Mouse (Mus musculus): Measurements from ENCODE around the gene Flvcr1.

Gene Flvcr1

GRCm38 (mm10) chr1:190978511-190979073 is 47.4 kb downstream of the Flvcr1 start:
- DNase-seq, result peak; percentile 22 to 28

GRCm38 (mm10) chr1:190978001-190978400 is 48.0 kb downstream of the Flvcr1 start:
- peak in 1 of 2 experiments; percentile 9 for DNase-seq

- DNase-seq, result no peak
Measured at GRCm38 (mm10) chr1:190976887-190977573, 48.9 kb downstream of the Flvcr1 start.

- DNase-seq, result no peak
Measured at GRCm38 (mm10) chr1:190974833-190975232, 51.1 kb downstream of the Flvcr1 start.

- no peak for DNase-seq
Measured at GRCm38 (mm10) chr1:190974191-190974590, 51.8 kb downstream of the Flvcr1 start.

GRCm38 (mm10) chr1:190972612-190973192 is 53.3 kb downstream of the Flvcr1 start:
- DNase-seq, result no peak

DNA sequence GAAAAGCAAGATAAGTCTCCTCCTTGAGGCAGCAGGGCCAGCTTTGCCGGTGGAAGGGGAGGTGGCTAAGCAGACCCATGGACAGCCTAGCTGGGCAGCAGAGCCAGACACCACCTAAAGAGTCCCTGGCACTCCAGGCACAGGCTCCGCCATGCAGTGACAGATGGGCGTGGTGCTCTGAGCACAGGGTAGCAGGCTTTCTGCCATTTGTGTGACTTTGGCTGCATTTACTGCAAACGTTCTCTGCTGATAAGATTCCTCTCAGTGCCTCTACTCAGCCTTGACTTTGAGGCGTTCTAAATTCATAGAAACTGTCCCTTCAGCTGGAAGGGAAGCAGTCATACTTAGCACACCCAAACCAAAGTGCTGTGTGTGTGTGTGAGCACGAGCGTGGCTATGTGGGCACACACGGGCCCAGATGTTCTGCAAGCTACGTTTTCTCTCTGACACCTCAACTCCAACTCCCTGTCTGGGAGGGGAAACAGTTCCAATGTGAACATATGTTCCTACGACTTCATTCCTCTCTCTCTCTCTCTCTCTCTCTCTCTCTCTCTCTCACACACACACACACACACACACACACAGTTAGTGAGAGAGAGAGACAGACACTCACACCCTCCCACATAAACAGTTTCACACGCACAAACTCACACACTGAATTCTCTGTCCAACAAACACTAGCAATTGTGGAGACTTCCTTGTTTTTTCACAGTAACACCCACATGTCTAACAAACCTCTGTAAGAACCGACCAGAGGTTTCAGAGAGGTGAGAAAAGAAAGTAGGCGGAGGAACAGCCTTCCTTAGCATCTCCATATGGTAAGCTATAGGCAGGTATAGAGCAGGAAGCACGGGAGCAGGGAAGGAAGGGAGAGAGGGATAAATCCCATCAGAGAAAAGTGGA is 54.0 kb downstream of the Flvcr1 start:
- no peak for DNase-seq

DNA sequence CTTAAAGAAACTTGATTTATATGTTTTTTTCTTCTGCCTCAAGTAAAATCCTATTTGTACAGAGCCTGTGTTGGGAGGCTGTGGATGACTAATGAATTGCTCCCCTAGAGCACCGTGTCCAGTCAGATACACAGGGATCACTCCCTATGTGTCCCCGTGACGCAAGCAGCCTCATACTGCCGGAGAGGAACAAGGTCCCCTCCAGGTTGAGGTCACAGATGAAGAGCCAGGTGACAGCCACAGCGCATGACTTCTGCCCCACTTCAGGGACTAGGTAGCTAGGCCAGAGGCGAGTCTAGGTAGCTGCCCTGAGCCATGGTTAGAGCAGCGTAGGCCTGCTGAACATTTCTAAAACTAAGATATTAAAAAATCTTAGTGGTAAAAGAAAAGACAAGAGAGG is 57.9 kb downstream of the Flvcr1 start:
- DNase-seq, result no peak

- DNase-seq, result no peak
Measured at GRCm38 (mm10) chr1:190964992-190965780, 60.8 kb downstream of the Flvcr1 start.

DNA sequence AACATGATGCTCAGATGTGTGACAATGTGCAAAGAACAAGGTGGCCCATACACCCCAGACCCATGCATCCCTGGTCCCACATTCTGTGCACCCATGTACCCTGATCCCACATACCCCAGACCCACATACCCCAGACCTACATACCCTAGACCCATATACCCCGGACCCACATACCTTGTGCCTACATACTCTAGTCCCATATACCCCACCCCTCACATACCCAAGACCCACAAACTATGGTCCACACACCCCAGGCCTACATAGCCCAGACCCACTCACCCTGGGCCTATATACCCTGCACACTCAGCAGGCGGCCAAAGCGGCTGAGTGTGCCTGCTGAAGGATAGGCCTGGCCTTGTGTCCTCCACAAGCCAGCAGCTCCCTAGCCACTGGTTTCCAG is 63.2 kb downstream of the Flvcr1 start:
- no peak for DNase-seq

DNA sequence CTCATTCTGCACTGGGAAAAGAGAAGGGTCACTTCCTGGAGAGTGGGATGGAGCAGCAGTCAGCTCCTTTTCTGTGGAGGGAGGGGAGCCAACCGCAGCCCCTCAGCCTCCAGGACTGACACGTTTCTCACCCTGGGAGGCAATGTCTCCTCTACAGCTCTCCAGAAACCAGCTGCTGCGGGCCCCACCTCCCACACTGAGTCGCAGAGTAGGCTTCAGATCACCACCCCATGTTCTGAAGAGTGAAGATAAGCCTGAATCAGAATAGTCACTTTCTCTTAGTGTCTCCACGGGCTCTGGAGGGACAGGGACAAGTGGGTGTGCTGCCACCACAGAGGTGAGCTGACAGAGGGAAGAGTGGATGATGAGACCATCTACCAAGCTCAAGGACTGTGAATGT is 67.1 kb downstream of the Flvcr1 start:
- DNase-seq, result no peak

All from B cell, adult 2 months (primary cell).